Mouse (Mus musculus) MEL (cell line): ENCODE data around the gene Gm10037. TPM values are rescaled to one million over a fixed set of nuclear protein-coding genes. Genes with fewer than 3 reads are reported as not detected.
A peak's percentile ranks its signal among the peaks of the same experiment; 100 is the strongest.

ENCODE experiments used
- DNase-seq: peaks from one replicate; pipeline ENCODE4 v3.0.0; 2011; ENCODE audit warnings: low read depth, low spot score
- H3K27ac ChIP-seq: 2 replicates; pipeline ENCODE4 v1.5.1; 2012; ENCODE audit warnings: low read depth, mild to moderate bottlenecking, control low read depth, low read length, moderate library complexity; ENCODE audit not compliant: control insufficient read depth
- H3K27me3 ChIP-seq, 2 experiments: fragments of 150-350 bp in 1 of 2; sonication (generic) in 1 of 2; 2 replicates each; pipeline ENCODE4 v1.6.1; 2012; ENCODE audit warnings: low read length in 2 of 2, mild to moderate bottlenecking in 2 of 2, improper control_type of control experiment in 1 of 2, moderate library complexity in 1 of 2; ENCODE audit not compliant: insufficient read depth in 2 of 2, control insufficient read depth in 1 of 2
- H3K36me3 ChIP-seq, 2 experiments: 2 replicates each; pipeline ENCODE4 v1.6.1; 2012 to 2014; ENCODE audit warnings: low read length in 2 of 2, improper control_type of control experiment in 1 of 2, inconsistent platforms in 1 of 2, mild to moderate bottlenecking in 1 of 2; ENCODE audit not compliant: insufficient read depth in 2 of 2, control insufficient read depth in 1 of 2
- H3K4me1 ChIP-seq, 2 experiments: fragments of 150-350 bp in 1 of 2; sonication (generic) in 1 of 2; 2 replicates each; pipeline ENCODE4 v1.6.1; 2012; ENCODE audit warnings: low read length in 2 of 2, improper control_type of control experiment in 1 of 2, mild to moderate bottlenecking in 1 of 2; ENCODE audit not compliant: insufficient read depth in 2 of 2, control insufficient read depth in 1 of 2
- H3K4me3 ChIP-seq, 2 experiments: fragments of 150-350 bp in 1 of 2; sonication (generic) in 1 of 2; 2 replicates each; pipeline ENCODE4 v1.5.1; 2012; ENCODE audit warnings: low read depth in 2 of 2, low read length in 2 of 2, mild to moderate bottlenecking in 2 of 2, moderate library complexity in 2 of 2, control low read depth in 1 of 2, improper control_type of control experiment in 1 of 2; ENCODE audit not compliant: control insufficient read depth in 1 of 2, insufficient read depth in 1 of 2
- H3K79me2 ChIP-seq: 2 replicates; pipeline ENCODE4 v1.6.1; 2012; ENCODE audit warnings: mild to moderate bottlenecking, low read length, moderate library complexity; ENCODE audit not compliant: control insufficient read depth, poor library complexity, insufficient read depth
- H3K9ac ChIP-seq: 2 replicates; pipeline ENCODE4 v1.6.1; 2012; ENCODE audit warnings: low read depth, mild to moderate bottlenecking, control low read depth, low read length, moderate library complexity; ENCODE audit not compliant: control insufficient read depth, poor library complexity, severe bottlenecking
- H3K9me3 ChIP-seq: fragments of 150-350 bp; sonication (generic); replicated peaks from 2 replicates; pipeline ENCODE4 v1.6.1; 2012; ENCODE audit warnings: mild to moderate bottlenecking, low read length, improper control_type of control experiment, moderate library complexity; ENCODE audit not compliant: insufficient read depth
- CHD1 ChIP-seq: IDR thresholded peaks from 2 replicates; pipeline ENCODE4 v1.6.1; 2012; ENCODE audit warnings: low read depth, mild to moderate bottlenecking, inconsistent platforms, low read length, improper control_type of control experiment
- CHD2 ChIP-seq: IDR thresholded peaks from 2 replicates; pipeline ENCODE4 v1.6.1; 2011; ENCODE audit warnings: low read length, improper control_type of control experiment
- MAFK ChIP-seq: IDR thresholded peaks from 2 replicates; pipeline ENCODE4 v1.6.1; 2011; ENCODE audit warnings: low read depth, mild to moderate bottlenecking, low read length, improper control_type of control experiment, borderline replicate concordance
- MAX ChIP-seq: IDR thresholded peaks from 2 replicates; pipeline ENCODE4 v1.6.1; 2011; ENCODE audit warnings: low read length, improper control_type of control experiment
- MAZ ChIP-seq: IDR thresholded peaks from 2 replicates; pipeline ENCODE4 v1.6.1; 2012; ENCODE audit warnings: low read depth, mild to moderate bottlenecking, inconsistent platforms, low read length, improper control_type of control experiment
- POLR2AphosphoS2 ChIP-seq: IDR thresholded peaks from 2 replicates; pipeline ENCODE4 v1.6.1; 2011; ENCODE audit warnings: low read length, improper control_type of control experiment
- RAD21 ChIP-seq: IDR thresholded peaks from 2 replicates; pipeline ENCODE4 v1.6.1; 2011; ENCODE audit warnings: mild to moderate bottlenecking, low read depth, low read length, improper control_type of control experiment
- RCOR1 ChIP-seq: IDR thresholded peaks from 2 replicates; pipeline ENCODE4 v1.6.1; 2012; ENCODE audit warnings: low read depth, mild to moderate bottlenecking, inconsistent platforms, low read length, improper control_type of control experiment
- TCF12 ChIP-seq: IDR thresholded peaks from 2 replicates; pipeline ENCODE4 v1.6.1; 2014; ENCODE audit warnings: low read depth, mild to moderate bottlenecking, inconsistent platforms, low read length, improper control_type of control experiment, moderate library complexity
- ZMIZ1 ChIP-seq: IDR thresholded peaks from 2 replicates; pipeline ENCODE4 v1.6.1; 2012; ENCODE audit warnings: low read depth, mild to moderate bottlenecking, inconsistent platforms, low read length, improper control_type of control experiment, moderate library complexity
- polyA plus RNA-seq, 2 experiments: library from polyadenylated mRNA; stranded (reverse) in 1 of 2; unstranded in 1 of 2; fragments of >175 nt in 1 of 2; fragments of >200 nt in 1 of 2; gene quantifications; 2 replicates each; pipeline versions ENCODE4 v1.2.1 to v1.2.4; 2012; ENCODE audit warnings: low replicate concordance in 2 of 2, low read depth in 1 of 2; ENCODE audit not compliant: insufficient read length in 2 of 2, insufficient read depth in 1 of 2, missing spikeins in 1 of 2
- total RNA-seq: library from RNA; depleted of rRNA; stranded (reverse); fragments of 300-350 nt; gene quantifications from 2 replicates; pipeline ENCODE4 v1.2.3, GENCODE M21; 2012

Gm10037 gene
- total and polyA plus RNA-seq, 3 experiments: not detected

DNA sequence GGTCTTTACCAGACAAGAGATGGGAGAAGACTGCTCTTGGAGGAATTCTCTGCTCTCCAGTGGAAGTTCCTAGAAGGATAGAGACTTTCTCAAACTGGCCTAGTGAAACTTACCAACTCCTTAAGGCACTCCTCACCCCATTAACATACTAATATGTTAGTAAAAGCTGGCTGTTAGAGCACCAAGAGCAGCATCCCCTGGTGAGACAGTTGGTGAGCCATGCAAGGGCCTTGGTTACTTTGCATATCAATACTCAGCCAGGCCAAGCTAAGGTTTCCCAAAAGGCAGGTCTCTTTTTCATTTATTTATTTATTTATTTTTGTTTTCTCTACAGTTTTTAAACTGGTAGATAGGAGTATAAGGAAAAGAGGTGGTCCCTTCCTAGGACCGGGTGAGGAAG is 26.4 kb downstream of the Gm10037 start:
- Histone ChIP-seq H3K36me3 (no peaks in the 10 kb centered on the region), H3K27ac (no peak overlapping the region), H3K9ac (no peak overlapping the region), H3K9me3 (no peaks in the 10 kb centered on the region), H3K4me3 (no peak overlapping the region), H3K79me2 (no peaks in the 10 kb centered on the region), H3K27me3 (no peaks in the 10 kb centered on the region), H3K4me1 (no peaks in the 10 kb centered on the region)
- DNase-seq: no peak
- TF ChIP-seq CHD2: no peak
- TF ChIP-seq MAZ: no peak
- TF ChIP-seq RAD21: no peak

DNA sequence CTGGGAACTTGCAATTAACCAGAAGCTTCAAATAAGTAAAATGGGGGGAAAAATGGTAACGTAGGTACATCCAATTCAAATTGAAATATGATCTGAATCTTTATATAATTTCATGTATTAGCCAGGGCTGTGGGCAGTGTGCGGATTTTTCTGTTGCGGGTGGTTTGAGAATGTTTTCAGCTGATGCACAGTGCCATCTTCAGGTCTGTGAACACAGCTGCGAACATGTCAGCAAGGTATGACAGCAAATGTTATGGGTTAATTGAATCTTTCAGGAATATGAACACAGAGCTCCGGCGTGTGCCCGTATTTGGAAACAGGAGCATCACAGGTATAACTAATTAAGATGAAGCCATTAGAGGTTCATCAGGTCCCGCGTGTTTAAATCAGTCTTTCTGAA is 31.6 kb downstream of the Gm10037 start:
- DNase-seq: no peak
- no peaks in the 10 kb centered on the region for H3K79me2 ChIP-seq
- no peaks in the 10 kb centered on the region for H3K4me1 ChIP-seq
- H3K27ac ChIP-seq: no peak overlapping the region
- H3K4me3 ChIP-seq: no peak overlapping the region
- TF ChIP-seq ZMIZ1: no peak
- TF ChIP-seq RAD21: peak; percentile 10
- no peaks in the 10 kb centered on the region for H3K36me3 ChIP-seq
- H3K27me3 ChIP-seq: no peaks in the 10 kb centered on the region
- no peak overlapping the region for H3K9ac ChIP-seq
- H3K9me3 ChIP-seq: no peaks in the 10 kb centered on the region

DNA sequence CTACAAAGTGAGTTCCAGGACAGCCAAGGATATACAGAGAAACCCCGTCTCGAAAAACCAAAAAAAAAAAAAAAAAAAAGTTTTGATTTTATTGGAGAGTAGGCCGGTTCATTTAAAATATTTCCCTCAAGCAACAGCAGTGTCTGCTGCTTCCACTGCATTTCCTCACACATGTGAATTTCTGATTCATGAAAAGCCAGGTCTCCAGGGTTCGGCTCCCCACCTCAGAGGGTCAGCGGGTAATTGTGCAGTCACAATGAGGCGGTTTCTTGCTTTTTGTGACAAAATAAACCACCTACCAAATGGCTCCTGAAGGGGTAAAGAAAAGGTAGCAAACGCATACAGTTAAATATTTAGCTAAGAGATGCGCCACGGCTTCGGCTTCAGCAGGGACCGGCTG is 32.1 kb downstream of the Gm10037 start, which contains the start of gene BC048507:
TSS of gene BC048507 (plus strand) at position 301 of the 400 bp plus-strand sequence.
- TF ChIP-seq TCF12: no peak
- TF ChIP-seq MAX: no peak
- no peak for TF ChIP-seq CHD1
- TF ChIP-seq MAFK: no peak
- TF ChIP-seq POLR2AphosphoS2: no peak
- no peak for TF ChIP-seq RCOR1
- Histone ChIP-seq H3K4me1 (no peaks in the 10 kb centered on the region), H3K27me3 (no peaks in the 10 kb centered on the region), H3K9me3 (no peaks in the 10 kb centered on the region), H3K4me3 (no peak within 1 kb of the TSS), H3K27ac (no peak within 1 kb of the TSS), H3K36me3 (no peaks in the 10 kb centered on the region), H3K9ac (no peak within 1 kb of the TSS), H3K79me2 (no peaks in the 10 kb centered on the region)
- no peak for DNase-seq
